Mouse (Mus musculus): ENCODE data around the gene Gse1.

DNA sequence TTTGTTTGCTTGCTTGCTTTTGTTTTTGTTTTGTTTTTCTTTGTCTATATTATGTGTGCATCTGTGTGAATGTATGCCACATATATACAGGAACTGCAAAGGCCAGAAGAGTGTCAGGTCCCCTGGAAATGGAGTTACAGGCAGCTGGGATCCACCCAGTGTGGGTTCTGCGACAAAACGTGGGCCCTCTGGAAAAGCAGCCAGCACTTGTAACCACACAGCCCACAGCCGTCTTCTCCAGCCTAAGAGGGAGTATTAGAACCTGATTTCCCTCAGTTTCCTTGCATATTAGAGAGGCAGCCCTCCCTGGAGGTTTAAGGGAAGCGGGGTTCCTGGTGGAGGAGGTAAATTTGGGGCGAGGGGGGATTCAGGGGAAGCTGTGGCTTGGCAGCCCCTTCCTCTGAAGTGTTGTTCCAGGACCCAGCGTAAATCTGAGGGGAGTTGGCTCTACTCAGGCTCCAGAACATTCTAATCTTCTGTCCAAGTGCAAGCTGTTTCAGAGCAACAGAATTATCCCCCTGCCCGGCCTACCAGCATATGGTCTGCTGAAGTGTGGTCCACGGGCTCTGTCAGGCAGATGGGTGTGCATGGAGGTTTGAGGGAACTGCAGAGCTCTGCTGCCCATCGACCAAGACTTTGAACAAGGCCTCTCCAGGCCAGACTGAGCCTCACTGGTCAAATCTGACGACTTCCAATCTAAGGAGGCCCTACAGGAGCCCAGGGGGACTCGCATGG, 74.9 kb downstream of the Gse1 start:
- no peak for TF ChIP-seq POLR2A (IDR thresholded peaks at IDR 0.05; ENCODE audit: insufficient read length, low read depth)
- TF ChIP-seq TCF12 (IDR thresholded peaks at IDR 0.05; ENCODE audit: insufficient read depth, poor library complexity, severe bottlenecking), result no peak

All from myocyte (in vitro differentiated cells).